Mouse (Mus musculus) gastrocnemius, postnatal 25 days (tissue): Measurements from ENCODE around the gene Wdr77. TPM values are rescaled to one million over a fixed set of nuclear protein-coding genes. Genes with fewer than 3 reads are reported as not detected.
A peak's percentile ranks its signal among the peaks of the same experiment; 100 is the strongest.
"Not testable (repeated sequence)": the region's sequence is repeated elsewhere in the genome, so short reads cannot be mapped to it uniquely, and the experiment has no call there.

Experiments
- DNase-seq: peaks from one replicate; pipeline ENCODE4 v3.0.0; 2022
- long read RNA-seq, 2 experiments: library from polyadenylated mRNA; stranded (forward); transcript quantifications; one replicate each; pipeline ENCODE4 v2.0.0; 2021
- total RNA-seq, 2 experiments: library from RNA; stranded (reverse); gene quantifications; 1 replicate in 1 of 2; 2 replicates in 1 of 2; pipeline ENCODE4 v1.2.3; 2021

Wdr77 gene
- 10 to 100 TPM; 26.8 to 27.2 TPM for total RNA-seq
- long read RNA-seq, experiment 1, transcript Wdr77-201 (10 exons, 3,682 nt) = major isoform, 35 of 35 reads
- long read RNA-seq, experiment 1, partial matches to known transcripts = 0 of 35 reads
- long read RNA-seq, experiment 1, other reads (novel, unspliced or antisense) = 0 of 35 reads
- long read RNA-seq, experiment 2, transcript Wdr77-201 (10 exons, 3,682 nt) = major isoform, 40 of 45 reads
- long read RNA-seq, experiment 2, partial matches to known transcripts = 1 of 45 reads
- long read RNA-seq, experiment 2, other reads (novel, unspliced or antisense) = 4 of 45 reads

GRCm38 (mm10) chr3:105958974-105959580 lies at the start of gene Wdr77:
Gene Wdr77, plus strand, starts transcription at chr3:105959369.
- peak; percentile 94 for DNase-seq

DNA sequence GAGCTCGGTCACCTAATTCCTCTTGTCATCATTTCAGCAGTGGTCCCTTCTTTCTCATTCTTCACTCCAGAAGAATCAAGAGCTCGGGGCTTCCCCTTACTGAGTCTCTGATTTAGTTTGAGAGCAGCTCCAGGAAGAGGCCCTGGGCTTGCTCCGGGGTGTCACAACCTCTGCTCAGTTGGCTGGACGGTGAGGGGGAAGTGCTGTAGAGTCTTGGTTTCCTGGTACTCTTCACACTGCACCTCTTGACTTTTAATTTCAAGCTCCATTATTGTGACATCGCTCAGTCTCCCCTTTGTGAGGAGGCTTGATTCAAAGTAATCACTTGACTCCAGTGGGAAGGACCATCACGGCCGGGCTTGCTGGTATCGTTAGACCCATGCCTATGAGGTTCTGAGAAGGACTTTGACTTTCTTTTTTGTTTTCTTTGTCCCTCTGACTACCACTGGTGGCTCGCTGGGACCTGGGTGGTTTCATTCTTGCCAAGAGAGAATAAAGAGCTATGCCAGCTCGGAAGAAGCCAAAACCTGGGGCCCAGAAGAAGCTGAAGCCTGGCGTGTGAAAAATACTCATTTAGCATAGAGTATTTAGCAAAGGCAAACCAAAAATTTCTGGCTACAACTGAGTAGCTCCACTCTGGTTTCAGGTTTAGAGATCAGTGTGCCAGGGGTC lies 48.5 kb upstream of the Wdr77 start:
- DNase-seq = no peak

- DNase-seq = no peak
These were observed 46.9 kb upstream of the Wdr77 start for GRCm38 (mm10) chr3:105912097-105912880.

DNA sequence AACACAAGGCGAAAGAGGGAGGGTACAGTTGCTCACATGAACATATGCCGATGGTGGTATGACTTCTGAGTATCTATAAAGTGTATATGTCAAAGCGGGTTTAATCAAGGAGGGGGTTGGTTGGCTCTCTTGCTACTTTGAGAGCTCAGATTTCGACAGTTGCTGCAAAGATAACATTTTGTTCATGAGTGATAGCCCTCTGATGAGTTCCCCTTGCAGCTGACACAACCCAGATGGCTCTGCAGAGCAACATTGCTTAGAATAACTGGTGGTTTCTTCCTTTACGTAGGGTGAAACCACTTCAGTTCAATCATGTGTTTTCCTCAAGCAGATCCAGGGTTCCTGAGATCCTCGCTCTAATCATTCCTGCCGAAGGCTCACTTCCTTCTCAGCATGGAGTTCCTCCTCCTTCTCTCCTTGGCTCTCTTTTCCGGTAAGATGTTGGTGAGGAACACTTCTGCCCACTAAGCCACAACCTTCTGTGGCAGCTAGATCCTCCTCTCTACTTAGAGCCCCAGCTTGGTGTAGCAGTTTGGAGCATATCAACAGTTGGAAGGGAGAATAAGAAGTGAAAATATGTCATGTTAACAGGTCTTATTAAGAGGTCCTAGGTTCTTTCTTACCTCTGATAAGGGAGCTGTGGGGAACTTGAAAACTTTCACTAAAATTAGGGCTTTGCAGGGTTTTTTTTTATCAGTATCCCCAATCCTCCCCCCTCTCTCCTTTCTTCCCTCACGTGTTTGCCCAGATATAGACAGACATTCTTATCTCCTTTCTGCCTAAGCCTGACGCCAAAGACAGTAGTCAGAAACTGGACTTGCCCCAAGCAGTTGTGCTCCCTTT lies 45.1 kb upstream of the Wdr77 start:
- no peak for DNase-seq

GRCm38 (mm10) chr3:105915281-105915680 lies 43.9 kb upstream of the Wdr77 start:
- no peak for DNase-seq

DNA sequence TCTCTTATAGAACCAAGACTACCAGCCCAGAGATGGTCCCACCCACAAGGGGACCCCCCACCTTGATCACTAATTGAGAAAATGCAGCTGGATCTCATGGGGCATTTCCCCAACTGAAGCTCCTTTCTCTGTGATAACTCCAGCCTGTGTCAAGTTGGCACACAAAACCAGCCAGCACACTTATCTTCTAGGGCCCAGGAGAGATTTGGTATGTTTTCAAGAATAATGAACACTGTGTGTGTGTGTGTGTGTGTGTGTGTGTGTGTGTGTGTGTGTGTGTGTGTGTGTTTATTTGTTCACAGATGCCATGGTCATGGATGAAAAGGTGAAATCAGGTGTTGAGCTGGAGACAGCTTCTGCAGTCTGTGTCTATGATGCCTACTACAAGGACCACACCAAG lies 42.7 kb upstream of the Wdr77 start:
- not testable (repeated sequence) for DNase-seq

- no peak for DNase-seq
These were observed 41.4 kb upstream of the Wdr77 start for GRCm38 (mm10) chr3:105917656-105918354.

GRCm38 (mm10) chr3:105918355-105918745 lies 40.8 kb upstream of the Wdr77 start:
- DNase-seq = no peak

DNA sequence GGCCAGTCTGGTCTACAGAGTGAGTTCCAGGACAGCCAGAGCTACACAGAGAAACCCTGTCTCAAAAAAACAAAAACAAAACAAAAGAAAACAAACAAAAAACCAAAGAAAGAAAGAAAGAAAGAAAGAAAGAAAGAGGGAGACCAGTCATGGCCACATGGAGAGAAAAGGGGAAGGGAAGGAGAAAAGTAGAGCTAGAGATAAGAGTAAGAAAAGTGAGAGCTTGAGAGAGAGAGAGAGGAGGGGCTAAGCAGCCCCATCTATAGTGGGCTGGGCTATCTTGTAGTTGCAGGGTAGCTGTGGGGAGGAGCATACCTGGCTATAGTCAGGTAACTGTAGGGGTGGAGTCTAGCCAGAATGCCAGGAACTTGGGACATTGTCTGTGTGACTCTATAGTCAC lies 38.4 kb upstream of the Wdr77 start:
- not testable (repeated sequence) for DNase-seq

GRCm38 (mm10) chr3:105921959-105922358 lies 37.2 kb upstream of the Wdr77 start:
- DNase-seq = no peak

DNA sequence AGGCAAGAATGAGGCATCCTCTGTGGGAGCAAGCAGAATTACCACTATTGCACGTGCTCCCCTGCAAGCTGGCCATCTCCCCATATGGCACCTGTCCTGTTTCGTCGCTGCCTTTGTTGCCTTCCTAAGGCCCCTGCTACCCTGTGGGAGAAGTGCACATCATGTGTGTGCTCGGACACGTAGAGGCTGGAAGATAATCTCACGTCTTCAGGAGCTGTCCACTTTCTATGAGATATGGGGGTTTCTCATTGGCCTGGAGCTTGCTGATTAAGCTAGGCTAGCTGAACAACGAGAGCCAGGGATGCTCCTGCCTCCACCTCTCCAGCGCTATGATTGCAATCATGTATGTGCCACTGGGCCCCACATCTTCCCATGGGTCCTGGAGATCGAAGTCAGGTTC lies 34.6 kb upstream of the Wdr77 start:
- no peak for DNase-seq

GRCm38 (mm10) chr3:105927561-105928194 lies 31.5 kb upstream of the Wdr77 start:
- DNase-seq = no peak

DNA sequence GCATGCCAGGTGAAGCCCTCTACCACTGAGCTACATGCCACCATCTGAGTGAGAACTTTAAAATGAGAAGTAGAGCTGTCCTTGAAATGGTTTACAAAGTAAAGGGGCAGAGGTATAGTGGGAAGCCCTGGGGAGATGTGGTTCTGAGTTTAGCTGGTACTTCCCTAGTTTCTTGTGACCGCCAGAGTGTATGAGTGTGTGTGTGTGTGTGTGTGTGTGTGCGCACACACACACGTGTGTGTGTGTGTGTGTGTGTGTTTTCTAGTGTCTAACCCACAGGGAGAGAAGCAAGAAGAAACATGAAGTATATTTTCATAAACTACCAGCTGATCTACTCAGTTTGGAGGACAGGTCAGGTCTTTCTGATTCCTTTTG lies 31.0 kb upstream of the Wdr77 start:
- DNase-seq = no peak

- DNase-seq = no peak
These were observed 30.4 kb upstream of the Wdr77 start for GRCm38 (mm10) chr3:105928781-105929180.

DNA sequence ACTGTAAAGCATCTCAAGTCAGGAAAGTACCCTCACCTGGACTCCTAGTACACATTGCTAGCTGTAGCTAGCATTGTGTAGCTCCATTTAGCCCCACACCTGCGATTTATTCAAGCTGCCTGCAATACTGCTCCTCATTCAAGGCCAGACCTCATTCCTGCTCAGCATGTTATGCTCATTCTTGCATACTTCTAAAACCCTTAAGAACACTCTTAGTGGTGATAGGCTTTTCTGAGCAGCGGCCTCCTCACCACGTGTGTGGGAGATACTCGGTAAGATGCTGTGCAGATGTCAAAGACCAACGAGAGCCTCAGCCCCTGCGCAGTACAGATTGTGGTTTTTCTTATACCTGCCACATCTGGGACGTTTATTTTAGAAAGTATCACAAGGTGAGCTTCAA lies 29.3 kb upstream of the Wdr77 start:
- DNase-seq = no peak

DNA sequence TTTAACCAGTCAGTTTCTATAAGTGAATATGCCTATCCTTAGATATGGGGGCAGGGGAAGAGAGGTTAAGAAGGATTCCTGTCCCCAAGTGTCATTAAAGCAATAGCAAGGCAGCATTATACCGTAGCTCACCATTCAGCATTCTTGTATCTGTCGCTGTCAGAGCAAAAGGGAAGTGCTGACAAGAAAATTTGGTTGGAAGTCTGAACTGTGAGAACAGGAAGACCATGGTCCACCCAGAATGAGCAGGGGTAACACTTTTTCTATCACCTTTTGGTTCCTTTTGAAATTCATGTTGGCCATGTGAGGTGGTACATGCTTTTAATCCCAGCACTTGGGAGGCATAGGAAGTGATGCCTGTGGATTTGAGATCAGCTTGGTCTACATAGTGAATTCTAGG lies 28.1 kb upstream of the Wdr77 start:
- no peak for DNase-seq

DNA sequence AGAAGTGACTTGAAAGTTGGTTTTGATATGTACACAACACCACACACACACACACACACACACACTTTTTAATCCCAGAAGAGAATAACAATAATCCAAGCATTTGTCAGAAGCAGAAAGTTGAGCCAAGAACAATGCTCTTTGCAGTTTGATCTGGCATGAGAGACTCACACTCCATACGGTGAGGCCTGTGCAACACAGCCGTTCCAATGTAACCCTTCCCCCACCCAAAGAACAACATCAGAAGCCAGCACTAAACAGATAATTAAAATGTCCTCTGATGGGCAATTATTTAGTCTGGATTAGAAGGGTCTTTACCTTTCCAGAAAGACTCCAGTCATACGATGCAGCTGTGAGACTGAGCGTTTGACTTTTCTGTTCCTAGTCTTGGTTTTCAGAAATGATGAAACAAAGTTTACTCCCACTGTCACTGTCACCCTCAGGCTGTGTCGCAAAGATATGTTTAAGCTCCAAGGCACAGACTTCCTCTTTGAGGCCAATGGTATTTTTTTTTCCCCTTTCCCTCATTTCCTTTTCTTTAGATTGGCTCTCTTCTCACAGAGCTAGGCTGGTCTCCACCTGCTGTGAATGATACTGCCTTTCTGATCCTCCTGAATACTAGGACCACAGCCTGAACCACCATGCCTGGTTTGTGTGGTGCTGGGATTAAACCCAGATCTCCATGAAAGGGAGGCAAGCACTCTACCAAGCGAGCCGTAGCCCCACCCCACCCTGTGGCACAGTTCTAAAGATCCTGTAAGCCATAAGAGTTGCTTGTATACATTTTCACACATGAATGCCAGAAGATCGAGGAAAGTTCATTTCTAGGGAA lies 26.7 kb upstream of the Wdr77 start, which contains the start of gene I830077J02Rik:
TSS of gene I830077J02Rik (minus strand) at position 425 of the 832 bp plus-strand sequence.
- DNase-seq = no peak

- no peak for DNase-seq
These were observed 25.2 kb upstream of the Wdr77 start for GRCm38 (mm10) chr3:105933926-105934325.

- no peak for DNase-seq
These were observed 24.1 kb upstream of the Wdr77 start for GRCm38 (mm10) chr3:105935033-105935432.

- DNase-seq = no peak
These were observed 23.1 kb upstream of the Wdr77 start for GRCm38 (mm10) chr3:105936111-105936510.
